In genomic region chr6:30520400-30520799, GRCm38 (mm10) we compare ENCODE assay signal across 18 mouse cellular contexts. TPM values are rescaled to one million over a fixed set of nuclear protein-coding genes. Genes with fewer than 3 reads are reported as not detected.
DNase-seq lines count a peak whose midpoint lies in the region; ATAC-seq and TF ChIP-seq lines count a peak whose summit lies in the region.
"Had no signal": no experiment of that assay in that cellular context is flagged by ENCODE, and none has a peak within 500 bp of the region (broad histone marks: within the 10 kb centered on the region; RNA-seq: fewer than 3 reads in every experiment).

No protein-coding gene starts in this region.

- 66% methylated on average over 11 of the region's 11 CpGs for WGBS in forebrain, postnatal 0 days
- 68% methylated on average over 11 of the region's 11 CpGs for WGBS in forebrain, embryonic 16.5 days

- TF ChIP-seq CTCF in forebrain, postnatal 0 days (IDR thresholded peaks at IDR 0.05; ENCODE audit: low read depth) = peak; percentile 28; the same call in 1 of the 2 replicates
- TF ChIP-seq CTCF in left cerebral cortex, adult 2 months (IDR thresholded peaks at IDR 0.05) = peak; percentile 11

- H3K4me1 ChIP-seq in forebrain, postnatal 0 days (ENCODE audit: insufficient read depth) = no peaks in the 10 kb centered on the region
- H3K4me1 ChIP-seq in forebrain, embryonic 16.5 days (replicated peaks; ENCODE audit: control insufficient read depth, insufficient read depth, low read length) = peaks cover 4% of the 10 kb centered on the region; the same call in 1 of the 2 replicates
- H3K4me1 ChIP-seq: liver, embryonic 15.5 days had no signal

- H3K9ac ChIP-seq in forebrain, postnatal 0 days = no peak overlapping the region
- H3K9ac ChIP-seq in forebrain, embryonic 16.5 days (replicated peaks; ENCODE audit: low read depth, low read length) = no peak overlapping the region
- H3K9ac ChIP-seq: liver, embryonic 15.5 days; midbrain, embryonic 12.5 days had no signal

- H3K27me3 ChIP-seq in forebrain, postnatal 0 days (ENCODE audit: insufficient read depth, low read length) = no peaks in the 10 kb centered on the region
- no peaks in the 10 kb centered on the region for H3K27me3 ChIP-seq in forebrain, embryonic 16.5 days (replicated peaks; ENCODE audit: control insufficient read depth, insufficient read depth, low read length)
- no peaks in the 10 kb centered on the region for H3K27me3 ChIP-seq in splenic B cell, adult 2 months (ENCODE audit: control insufficient read depth, insufficient read depth, low read length, poor library complexity, severe bottlenecking)
- H3K27me3 ChIP-seq: liver, embryonic 15.5 days; midbrain, embryonic 12.5 days had no signal

- intact Hi-C loops in left cerebral cortex, adult 2 months (cut with DNase I) = no loop called here

- no peak overlapping the region for H3K4me2 ChIP-seq in forebrain, postnatal 0 days (ENCODE audit: low read depth)
- no peak overlapping the region for H3K4me2 ChIP-seq in forebrain, embryonic 16.5 days (ENCODE audit: low read length)
- H3K4me2 ChIP-seq: liver, embryonic 15.5 days; midbrain, embryonic 12.5 days had no signal

- H3K4me3 ChIP-seq in forebrain, postnatal 0 days (ENCODE audit: low read depth, low read length) = no peak overlapping the region
- H3K4me3 ChIP-seq in forebrain, embryonic 16.5 days (replicated peaks; ENCODE audit: low read length) = no peak overlapping the region
- no peak overlapping the region for H3K4me3 ChIP-seq in left cerebral cortex, adult 2 months
- H3K4me3 ChIP-seq: liver, embryonic 15.5 days; midbrain, embryonic 12.5 days had no signal

- H3K27ac ChIP-seq in forebrain, postnatal 0 days (ENCODE audit: low read depth, low read length) = no peak overlapping the region
- H3K27ac ChIP-seq in forebrain, embryonic 16.5 days (ENCODE audit: low read length) = no peak overlapping the region
- no peak overlapping the region for H3K27ac ChIP-seq in left cerebral cortex, adult 2 months
- H3K27ac ChIP-seq: liver, embryonic 15.5 days; midbrain, embryonic 12.5 days had no signal

- no peak for ATAC-seq in forebrain, postnatal 0 days
- no peak for ATAC-seq in forebrain, embryonic 16.5 days
- ATAC-seq in erythroid progenitor cell, adult 5-6 weeks (replicated peaks; ENCODE audit: low FRiP score, poor library complexity, severe bottlenecking) = 0 out of 2 replicates have a peak, but pooled peaks have one; percentile 14

- H3K36me3 ChIP-seq in forebrain, postnatal 0 days (ENCODE audit: insufficient read depth) = no peaks in the 10 kb centered on the region
- no peaks in the 10 kb centered on the region for H3K36me3 ChIP-seq in forebrain, embryonic 16.5 days (ENCODE audit: control insufficient read depth, insufficient read depth)
- no peaks in the 10 kb centered on the region for H3K36me3 ChIP-seq in splenic B cell, adult 2 months (ENCODE audit: control insufficient read depth, insufficient read depth, low read length, poor library complexity, severe bottlenecking)
- H3K36me3 ChIP-seq: liver, embryonic 15.5 days; midbrain, embryonic 12.5 days had no signal

- H3K9me3 ChIP-seq in forebrain, postnatal 0 days (ENCODE audit: low read length) = no peaks in the 10 kb centered on the region
- no peaks in the 10 kb centered on the region for H3K9me3 ChIP-seq in forebrain, embryonic 16.5 days (ENCODE audit: control insufficient read depth, low read length)
- H3K9me3 ChIP-seq: liver, embryonic 15.5 days; midbrain, embryonic 12.5 days had no signal

- no peak for DNase-seq in forebrain, postnatal 0 days
- no peak for DNase-seq in left cerebral cortex, adult 2 months (ENCODE audit: extremely low spot score in 1 of 2, low spot score in 2 of 2)
- DNase-seq in left cerebral cortex, adult 9 months (ENCODE audit: low spot score in 2 of 2) = no peak
- DNase-seq in splenic B cell, adult 2 months (ENCODE audit: low read depth, low spot score) = peak; percentile 4
- no peak for DNase-seq in ovary, adult 18-20 months (ENCODE audit: low spot score)
- no peak for DNase-seq in urinary bladder, adult 2 months (ENCODE audit: low spot score)
- DNase-seq: adrenal gland, postnatal 14 days; cerebellum, adult 9-10 months; heart, postnatal 14 days; kidney, postnatal 10 days; layer of hippocampus, adult 9-11 months; thymus, adult 18-20 months had no signal

RNA-seq across cellular contexts. Expression of gene Ssmem1, which starts 10.8 kb away (rescaled TPM):
- total RNA-seq in forebrain, postnatal 0 days (2014; rRNA removed) = 0.95 and 1.4 TPM in 2 replicates
- 0.29 TPM in 1 of 2 replicates, not detected in the other for polyA plus RNA-seq in forebrain, postnatal 0 days (2015; fragmentation: Nextera tagmentation; extraction: Ambion mirVana)
- not detected in 2 replicates for polyA plus RNA-seq in forebrain, embryonic 16.5 days (2015; fragmentation: Nextera tagmentation; extraction: Ambion mirVana)
- 1 to 10 TPM in 1 of 2 experiments, under 1 TPM in 1; 0.70 to 1.1 TPM for total RNA-seq in left cerebral cortex, adult 2 months (2021)
- total RNA-seq in erythroid progenitor cell, adult 5-6 weeks (2015; ENCODE audit: low replicate concordance) = not detected in 2 replicates
- total RNA-seq in erythroid progenitor cell, adult 5-6 weeks (2017; ENCODE audit: low replicate concordance) = not detected in 2 replicates
- polyA plus RNA-seq in urinary bladder, adult 2 months (2012; rRNA removed) = 0.04 and 0.07 TPM in 2 replicates
- total RNA-seq: neutrophil, adult 5-6 weeks had no signal

RNA-seq across cellular contexts. Expression of gene Tmem209, which starts 10.8 kb away (rescaled TPM):
- total RNA-seq in forebrain, postnatal 0 days (2014; rRNA removed) = 44.4 and 49.8 TPM in 2 replicates
- polyA plus RNA-seq in forebrain, postnatal 0 days (2015; fragmentation: Nextera tagmentation; extraction: Ambion mirVana) = 19.7 and 24.2 TPM in 2 replicates
- polyA plus RNA-seq in forebrain, embryonic 16.5 days (2015; fragmentation: Nextera tagmentation; extraction: Ambion mirVana) = 34.4 and 34.8 TPM in 2 replicates
- 10 to 100 TPM; 18.3 to 21.7 TPM for total RNA-seq in left cerebral cortex, adult 2 months (2021)
- 54.5 and 55.5 TPM in 2 replicates for total RNA-seq in erythroid progenitor cell, adult 5-6 weeks (2015; ENCODE audit: low replicate concordance)
- 47.7 and 61.2 TPM in 2 replicates for total RNA-seq in erythroid progenitor cell, adult 5-6 weeks (2017; ENCODE audit: low replicate concordance)
- polyA plus RNA-seq in urinary bladder, adult 2 months (2012; rRNA removed) = 23.8 and 26.2 TPM in 2 replicates

RNA-seq across cellular contexts. Expression of gene Cpa2, which starts 21.0 kb away (rescaled TPM):
- total RNA-seq in forebrain, postnatal 0 days (2014; rRNA removed) = 6.8 and 10.0 TPM in 2 replicates
- polyA plus RNA-seq in forebrain, postnatal 0 days (2015; fragmentation: Nextera tagmentation; extraction: Ambion mirVana) = 16.6 and 17.1 TPM in 2 replicates
- polyA plus RNA-seq in forebrain, embryonic 16.5 days (2015; fragmentation: Nextera tagmentation; extraction: Ambion mirVana) = 2.4 and 5.1 TPM in 2 replicates
- total RNA-seq in left cerebral cortex, adult 2 months (2021) = 1 to 10 TPM in 1 of 2 experiments, under 1 TPM in 1; 0.61 to 1.2 TPM
- not detected in 2 replicates for total RNA-seq in erythroid progenitor cell, adult 5-6 weeks (2015; ENCODE audit: low replicate concordance)
- not detected in 2 replicates for total RNA-seq in erythroid progenitor cell, adult 5-6 weeks (2017; ENCODE audit: low replicate concordance)
- polyA plus RNA-seq in urinary bladder, adult 2 months (2012; rRNA removed) = 0.16 and 0.18 TPM in 2 replicates
- total RNA-seq: heart, postnatal 14 days; neutrophil, adult 5-6 weeks had no signal

RNA-seq across cellular contexts. Expression of gene Cpa4, which starts 47.8 kb away (rescaled TPM):
- total RNA-seq in forebrain, postnatal 0 days (2014; rRNA removed) = 0.23 and 0.38 TPM in 2 replicates
- polyA plus RNA-seq in forebrain, postnatal 0 days (2015; fragmentation: Nextera tagmentation; extraction: Ambion mirVana) = 0.58 and 0.88 TPM in 2 replicates
- 1.0 and 1.6 TPM in 2 replicates for polyA plus RNA-seq in forebrain, embryonic 16.5 days (2015; fragmentation: Nextera tagmentation; extraction: Ambion mirVana)
- total RNA-seq in left cerebral cortex, adult 2 months (2021) = under 1 TPM in 1 of 2 experiments, not detected in 1; 0.16 TPM
- not detected in 2 replicates for total RNA-seq in erythroid progenitor cell, adult 5-6 weeks (2015; ENCODE audit: low replicate concordance)
- total RNA-seq in erythroid progenitor cell, adult 5-6 weeks (2017; ENCODE audit: low replicate concordance) = not detected in 2 replicates
- polyA plus RNA-seq in urinary bladder, adult 2 months (2012; rRNA removed) = not detected in 2 replicates
- total RNA-seq: ES-E14; heart, postnatal 14 days; neutrophil, adult 5-6 weeks had no signal
